Mouse (Mus musculus): ENCODE measurements around the gene Prdx2. TPM values are rescaled to one million over a fixed set of nuclear protein-coding genes. Genes with fewer than 3 reads are reported as not detected.

Prdx2 gene
- polyA plus RNA-seq, 1 experiment from 2014 or later = 1,445 TPM

- Histone ChIP-seq H3K27ac (replicated peaks) (no peak overlapping the region), H3K27me3 (no peaks in the 10 kb centered on the region), H3K36me3 (peaks cover 10% of the 10 kb centered on the region; the same call in 1 of the 2 replicates), H3K4me3 (no peak overlapping the region), H3K9ac (replicated peaks) (no peak overlapping the region), H3K4me1 (no peaks in the 10 kb centered on the region), H3K9me3 (no peaks in the 10 kb centered on the region), H3K4me2 (replicated peaks) (no peak overlapping the region)
- ATAC-seq (replicated peaks) = 0 out of 2 replicates have a peak, but pooled peaks have one; percentile 27
- 39% methylated on average over 2 of the region's 2 CpGs for WGBS
Measured at GRCm38 (mm10) chr8:84956768-84957167, 12.6 kb upstream of the Prdx2 start.

- no peak overlapping the region for H3K9ac ChIP-seq (replicated peaks)
- ATAC-seq (replicated peaks) = no peak
- no peak overlapping the region for H3K4me2 ChIP-seq (replicated peaks)
- peaks cover 5% of the 10 kb centered on the region for H3K4me1 ChIP-seq
- no peaks in the 10 kb centered on the region for H3K27me3 ChIP-seq
- H3K27ac ChIP-seq (replicated peaks) = no peak overlapping the region
- no peak overlapping the region for H3K4me3 ChIP-seq
- H3K36me3 ChIP-seq = peaks cover 10% of the 10 kb centered on the region; the same call in 1 of the 2 replicates
- H3K9me3 ChIP-seq = no peaks in the 10 kb centered on the region
- WGBS = 94% methylated on average over 7 of the region's 7 CpGs
Measured at GRCm38 (mm10) chr8:84959811-84960210, 9.6 kb upstream of the Prdx2 start.

- no peak overlapping the region for H3K4me3 ChIP-seq
- 90% methylated on average over 4 of the region's 4 CpGs for WGBS
- ATAC-seq (replicated peaks) = no peak
- no peaks in the 10 kb centered on the region for H3K9me3 ChIP-seq
- peaks cover 29% of the 10 kb centered on the region for H3K4me1 ChIP-seq
- H3K9ac ChIP-seq (replicated peaks) = no peak overlapping the region
- H3K27me3 ChIP-seq = no peaks in the 10 kb centered on the region
- no peaks in the 10 kb centered on the region; the same call in 1 of the 2 replicates for H3K36me3 ChIP-seq
- no peak overlapping the region for H3K27ac ChIP-seq (replicated peaks)
- H3K4me2 ChIP-seq (replicated peaks) = no peak overlapping the region
Measured at GRCm38 (mm10) chr8:84963952-84964351, 5.4 kb upstream of the Prdx2 start.

- no peaks in the 10 kb centered on the region; the same call in 1 of the 2 replicates for H3K36me3 ChIP-seq
- H3K4me1 ChIP-seq = peaks cover 34% of the 10 kb centered on the region
- H3K9me3 ChIP-seq = no peaks in the 10 kb centered on the region
- no peaks in the 10 kb centered on the region for H3K27me3 ChIP-seq
- peak; percentile 88 for ATAC-seq (replicated peaks)
- under 1% methylated on average over 41 of the region's 41 CpGs for WGBS
- peak overlapping the region; percentile 63 for H3K9ac ChIP-seq (replicated peaks)
- peak overlapping the region; percentile 81 for H3K4me2 ChIP-seq (replicated peaks)
- H3K27ac ChIP-seq (replicated peaks) = peak overlapping the region; percentile 78
- peak overlapping the region; percentile 56 for H3K4me3 ChIP-seq
Measured at GRCm38 (mm10) chr8:84965731-84966291, 3.6 kb upstream of the Prdx2 start.

DNA sequence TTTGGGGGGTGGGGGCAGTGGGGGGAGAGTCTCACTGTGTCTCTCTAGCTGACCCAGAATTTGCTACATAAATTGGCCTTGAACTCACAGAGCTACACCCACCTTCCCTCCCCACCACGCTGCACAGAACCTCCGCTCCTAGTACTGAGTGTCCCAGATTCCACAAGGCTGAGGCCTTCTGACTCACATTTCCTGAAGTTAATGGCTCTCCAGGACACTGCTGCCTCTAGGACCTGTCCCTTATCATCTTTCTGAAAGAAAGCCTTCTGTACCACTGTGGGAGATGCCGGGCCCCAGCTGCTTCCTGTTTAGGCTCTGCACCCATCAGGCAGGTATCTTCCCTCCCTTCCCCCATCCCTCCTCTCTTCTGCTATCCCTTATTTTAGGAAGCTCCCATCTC lies 2.8 kb upstream of the Prdx2 start:
- H3K36me3 ChIP-seq = peaks cover 7% of the 10 kb centered on the region
- 57% methylated on average over 3 of the region's 3 CpGs for WGBS
- no peak overlapping the region for H3K4me2 ChIP-seq (replicated peaks)
- no peaks in the 10 kb centered on the region for H3K9me3 ChIP-seq
- no peak overlapping the region for H3K4me3 ChIP-seq
- no peaks in the 10 kb centered on the region for H3K27me3 ChIP-seq
- 0 out of 2 replicates have a peak, but pooled peaks have one; percentile 2 for ATAC-seq (replicated peaks)
- H3K9ac ChIP-seq (replicated peaks) = no peak overlapping the region
- peaks cover 42% of the 10 kb centered on the region for H3K4me1 ChIP-seq
- H3K27ac ChIP-seq (replicated peaks) = no peak overlapping the region

DNA sequence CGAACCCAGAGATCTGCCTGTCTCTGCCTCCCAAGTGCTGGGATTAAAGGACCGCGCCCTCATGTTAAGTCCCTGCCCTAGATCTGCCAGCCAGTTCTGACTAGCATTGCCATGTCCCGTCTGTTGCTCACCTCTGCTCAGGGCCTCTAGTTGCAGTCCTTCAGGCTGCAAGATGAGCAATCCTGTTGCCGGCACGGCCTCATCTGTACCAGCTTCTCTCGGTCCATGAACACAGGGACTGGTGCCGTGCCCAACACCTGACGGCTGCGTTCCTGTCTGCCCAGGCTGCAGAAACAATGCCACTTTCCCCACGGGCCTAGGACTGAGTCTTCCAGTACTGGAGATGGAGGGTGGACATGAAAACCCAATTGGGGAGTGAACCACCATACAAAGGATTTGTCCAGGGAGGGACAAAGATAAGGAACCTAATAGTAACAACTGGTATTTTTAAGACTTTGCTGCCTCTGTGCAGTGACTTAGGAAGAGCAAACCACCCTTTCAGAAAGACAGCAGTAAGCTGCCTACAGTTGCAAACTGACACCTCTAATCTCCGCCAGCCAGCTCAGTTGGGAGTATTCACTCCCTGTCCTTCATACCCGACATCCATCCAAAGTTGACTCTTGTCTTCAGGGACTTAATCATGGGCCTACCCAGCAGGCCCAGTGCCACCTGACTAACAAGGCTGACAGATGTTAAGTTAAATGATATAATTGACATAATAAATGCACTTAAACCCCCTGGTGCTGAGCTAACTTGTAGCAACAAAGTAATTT lies 1.7 kb upstream of the Prdx2 start:
- WGBS = 89% methylated on average over 13 of the region's 13 CpGs
- H3K27me3 ChIP-seq = no peaks in the 10 kb centered on the region
- ATAC-seq (replicated peaks) = no peak
- no peak overlapping the region for H3K9ac ChIP-seq (replicated peaks)
- H3K27ac ChIP-seq (replicated peaks) = no peak overlapping the region
- H3K4me1 ChIP-seq = peaks cover 51% of the 10 kb centered on the region
- no peak overlapping the region for H3K4me2 ChIP-seq (replicated peaks)
- peaks cover 18% of the 10 kb centered on the region for H3K36me3 ChIP-seq
- no peak overlapping the region for H3K4me3 ChIP-seq
- no peaks in the 10 kb centered on the region for H3K9me3 ChIP-seq

- peak overlapping the region; percentile 86 for H3K4me2 ChIP-seq (replicated peaks)
- H3K9ac ChIP-seq (replicated peaks) = peak overlapping the region; percentile 88
- peak overlapping the region; percentile 72 for H3K27ac ChIP-seq (replicated peaks)
- peaks cover 53% of the 10 kb centered on the region for H3K4me1 ChIP-seq
- H3K9me3 ChIP-seq = no peaks in the 10 kb centered on the region
- H3K27me3 ChIP-seq = no peaks in the 10 kb centered on the region
- no peak for ATAC-seq (replicated peaks)
- peaks cover 27% of the 10 kb centered on the region for H3K36me3 ChIP-seq
- WGBS = 9% methylated on average over 2 of the region's 2 CpGs
- H3K4me3 ChIP-seq = peak overlapping the region; percentile 74
Measured at GRCm38 (mm10) chr8:84968650-84969049, 737 bp upstream of the Prdx2 start.

GRCm38 (mm10) chr8:84970135-84970790 lies 876 bp downstream of the Prdx2 start:
- WGBS = 4% methylated on average over 21 of the region's 21 CpGs
- Histone ChIP-seq H3K36me3 (peaks cover 36% of the 10 kb centered on the region), H3K4me1 (peaks cover 51% of the 10 kb centered on the region), H3K4me2 (replicated peaks) (peak overlapping the region; percentile 86), H3K27me3 (no peaks in the 10 kb centered on the region), H3K4me3 (peak overlapping the region; percentile 74), H3K9me3 (no peaks in the 10 kb centered on the region), H3K27ac (replicated peaks) (peak overlapping the region; percentile 72), H3K9ac (replicated peaks) (peak overlapping the region; percentile 88)
- no peak for ATAC-seq (replicated peaks)

GRCm38 (mm10) chr8:84970913-84971312 lies 1.5 kb downstream of the Prdx2 start:
- peak overlapping the region; percentile 88 for H3K9ac ChIP-seq (replicated peaks)
- ATAC-seq (replicated peaks) = no peak
- H3K36me3 ChIP-seq = peaks cover 38% of the 10 kb centered on the region
- 71% methylated on average over 5 of the region's 5 CpGs for WGBS
- H3K4me2 ChIP-seq (replicated peaks) = peak overlapping the region; percentile 86
- no peaks in the 10 kb centered on the region for H3K27me3 ChIP-seq
- peak overlapping the region; percentile 72 for H3K27ac ChIP-seq (replicated peaks)
- no peaks in the 10 kb centered on the region for H3K9me3 ChIP-seq
- peaks cover 54% of the 10 kb centered on the region for H3K4me1 ChIP-seq
- peak overlapping the region; percentile 74 for H3K4me3 ChIP-seq

DNA sequence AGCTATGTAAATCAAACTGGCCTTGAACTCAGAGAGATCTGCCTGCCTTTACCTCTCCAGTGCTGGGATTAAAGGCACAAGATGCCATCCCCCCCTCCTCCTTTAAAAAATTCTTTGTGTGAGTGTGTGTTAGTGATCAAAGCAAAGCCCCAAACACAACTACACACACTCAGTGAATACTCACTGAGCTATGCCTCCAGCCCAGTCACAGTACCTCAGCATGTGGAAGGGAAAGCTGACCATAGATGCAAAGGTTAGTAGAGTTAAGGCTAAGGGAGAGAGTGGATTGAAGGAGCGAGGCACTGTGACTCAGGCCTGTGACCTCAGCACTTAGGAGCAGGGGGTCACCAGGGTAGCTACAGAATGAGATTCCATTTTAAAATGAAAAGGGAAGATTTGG lies 3.7 kb downstream of the Prdx2 start:
- no peaks in the 10 kb centered on the region for H3K9me3 ChIP-seq
- peaks cover 68% of the 10 kb centered on the region for H3K4me1 ChIP-seq

GRCm38 (mm10) chr8:84973803-84974542 lies 4.6 kb downstream of the Prdx2 start:
- H3K4me1 ChIP-seq = peaks cover 68% of the 10 kb centered on the region
- ATAC-seq (replicated peaks) = no peak
- WGBS = 60% methylated on average over 4 of the region's 4 CpGs
- H3K27ac ChIP-seq (replicated peaks) = no peak overlapping the region
- no peaks in the 10 kb centered on the region for H3K9me3 ChIP-seq
- H3K4me3 ChIP-seq = no peak overlapping the region
- H3K36me3 ChIP-seq = peaks cover 38% of the 10 kb centered on the region
- no peak overlapping the region for H3K4me2 ChIP-seq (replicated peaks)
- H3K27me3 ChIP-seq = peaks cover 13% of the 10 kb centered on the region; the same call in 1 of the 2 replicates
- H3K9ac ChIP-seq (replicated peaks) = no peak overlapping the region

More for the DNA sequence above, 3.7 kb downstream of the Prdx2 start:
- no peak overlapping the region; the same call in 1 of the 2 replicates for H3K9ac ChIP-seq (replicated peaks)
- 92% methylated on average over 1 of the region's 1 CpGs for WGBS
- H3K27ac ChIP-seq (replicated peaks) = no peak overlapping the region
- H3K4me2 ChIP-seq (replicated peaks) = no peak overlapping the region
- H3K27me3 ChIP-seq = peaks cover 12% of the 10 kb centered on the region; the same call in 1 of the 2 replicates
- ATAC-seq (replicated peaks) = no peak
- H3K36me3 ChIP-seq = peaks cover 38% of the 10 kb centered on the region
- no peak overlapping the region for H3K4me3 ChIP-seq
